Mouse (Mus musculus): ENCODE results near the gene Enkd1. TPM values are rescaled to one million over a fixed set of nuclear protein-coding genes. Genes with fewer than 3 reads are reported as not detected.

The Enkd1 gene
- total RNA-seq (2021), result under 1 TPM; 0.47 to 0.69 TPM
- long read RNA-seq, experiment 1, result 0 reads
- long read RNA-seq, experiment 2, partial matches to known transcripts, result 0 of 1 reads
- long read RNA-seq, experiment 2, other reads (novel, unspliced or antisense), result 1 of 1 reads

GRCm38 (mm10) chr8:105707498-105708403, at the start of gene Enkd1, which contains the start of gene 4933405L10Rik:
Enkd1 (minus strand) TSS chr8:105708210.
4933405L10Rik (plus strand) TSS chr8:105707655.
- DNase-seq, result peak; percentile 83
- Histone ChIP-seq H3K27ac (peak within 1 kb of the TSS; percentile 2; the same call in 1 of the 2 replicates), H3K4me3 (peak within 1 kb of the TSS; percentile 85)
- TF ChIP-seq CTCF (IDR thresholded peaks at IDR 0.05), result no peak
- intact Hi-C loops (cut with DNase I), result no loop called here

DNA sequence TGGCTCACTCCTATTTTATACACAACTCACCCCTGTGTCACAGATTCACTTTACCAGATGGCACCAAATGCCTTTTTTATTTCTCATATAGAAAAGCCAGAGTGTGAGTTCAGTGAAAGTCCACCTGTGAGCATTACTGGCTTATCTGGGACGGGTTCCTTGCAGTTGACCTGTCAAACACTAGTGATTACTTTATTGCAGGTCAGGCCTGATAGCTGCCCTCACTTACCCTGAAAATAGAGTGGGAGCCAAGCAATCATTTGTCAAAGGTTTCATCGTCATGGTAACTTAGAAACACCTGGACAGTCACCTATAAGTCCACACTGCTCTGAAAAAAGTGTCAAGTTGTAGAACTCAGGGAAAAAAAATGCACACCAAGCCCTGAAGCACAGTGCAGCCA, 46.7 kb upstream of the Enkd1 start:
- H3K27ac ChIP-seq, result no peak overlapping the region
- TF ChIP-seq CTCF (IDR thresholded peaks at IDR 0.05), result no peak
- H3K4me3 ChIP-seq, result no peak overlapping the region
- intact Hi-C loops (cut with DNase I), result no loop called here
- no peak for DNase-seq

GRCm38 (mm10) chr8:105753916-105754315, 45.9 kb upstream of the Enkd1 start:
- intact Hi-C loops (cut with DNase I), result no loop called here
- DNase-seq, result no peak
- no peak overlapping the region for H3K4me3 ChIP-seq
- no peak overlapping the region for H3K27ac ChIP-seq
- TF ChIP-seq CTCF (IDR thresholded peaks at IDR 0.05), result no peak

- intact Hi-C loops (cut with DNase I), result no loop called here
- DNase-seq, result peak; percentile 64
- H3K4me3 ChIP-seq, result peak overlapping the region; percentile 31
- TF ChIP-seq CTCF (IDR thresholded peaks at IDR 0.05), result no peak
- H3K27ac ChIP-seq, result peak overlapping the region; percentile 33
Measured at GRCm38 (mm10) chr8:105750606-105751005, 42.6 kb upstream of the Enkd1 start.

GRCm38 (mm10) chr8:105743301-105743700, 35.3 kb upstream of the Enkd1 start:
- no peak for DNase-seq
- no peak for TF ChIP-seq CTCF (IDR thresholded peaks at IDR 0.05)
- Histone ChIP-seq H3K27ac (peak overlapping the region; percentile 90), H3K4me3 (peak overlapping the region; percentile 41)
- intact Hi-C loops (cut with DNase I), result no loop called here

GRCm38 (mm10) chr8:105739216-105739615, 31.2 kb upstream of the Enkd1 start:
- no peak for TF ChIP-seq CTCF (IDR thresholded peaks at IDR 0.05)
- H3K4me3 ChIP-seq, result no peak overlapping the region
- peak overlapping the region; percentile 76 for H3K27ac ChIP-seq
- intact Hi-C loops (cut with DNase I), result no loop called here
- DNase-seq, result peak; percentile 67

DNA sequence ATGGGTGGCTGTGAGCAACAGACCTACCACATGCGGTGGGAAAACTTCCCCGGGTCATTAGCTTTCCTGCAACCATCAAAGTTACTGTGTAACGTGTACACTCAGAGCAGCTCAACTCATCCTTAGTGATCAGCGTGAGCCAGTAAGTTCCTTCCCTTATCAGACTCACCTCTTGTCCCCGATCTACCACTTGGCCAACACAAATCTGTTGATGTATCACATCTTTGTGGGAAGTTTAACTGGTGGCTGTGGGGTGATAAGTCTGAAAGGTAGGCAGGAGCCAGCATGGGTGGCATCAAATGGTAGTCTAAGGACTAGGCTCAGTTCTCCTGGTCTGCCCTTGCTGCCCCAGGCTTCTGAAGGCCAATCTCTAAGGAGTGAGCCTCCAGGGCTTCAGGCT, 24.2 kb upstream of the Enkd1 start:
- intact Hi-C loops (cut with DNase I), result no loop called here
- no peak for DNase-seq
- Histone ChIP-seq H3K4me3 (no peak overlapping the region), H3K27ac (no peak overlapping the region)
- no peak for TF ChIP-seq CTCF (IDR thresholded peaks at IDR 0.05)

GRCm38 (mm10) chr8:105727397-105728124, 19.6 kb upstream of the Enkd1 start:
- intact Hi-C loops (cut with DNase I), result no loop called here
- peak overlapping the region; percentile 87 for H3K27ac ChIP-seq
- peak overlapping the region; percentile 63 for H3K4me3 ChIP-seq
- no peak for TF ChIP-seq CTCF (IDR thresholded peaks at IDR 0.05)
- DNase-seq, result peak; percentile 53

DNA sequence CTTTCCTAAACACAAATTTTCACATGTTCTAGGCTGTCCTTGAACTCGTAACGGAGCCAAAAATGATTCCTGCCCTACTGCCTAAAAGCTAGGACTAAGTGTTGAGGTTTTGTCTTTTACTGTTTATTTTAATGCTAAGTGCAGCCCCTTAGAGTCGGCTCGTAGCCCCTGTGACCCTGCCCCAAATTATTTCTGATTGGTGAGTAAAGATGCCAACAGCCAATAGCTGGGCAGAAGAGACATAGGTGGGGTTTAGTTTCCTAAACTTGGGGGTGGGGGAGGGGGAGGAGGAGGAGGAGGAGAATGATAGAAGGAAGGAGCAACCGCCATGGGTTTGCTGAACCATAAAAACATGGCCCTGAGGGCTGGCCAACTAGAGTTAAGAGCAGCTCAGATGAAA, 17.7 kb upstream of the Enkd1 start:
- TF ChIP-seq CTCF (IDR thresholded peaks at IDR 0.05), result no peak
- intact Hi-C loops (cut with DNase I), result no loop called here
- no peak for DNase-seq
- Histone ChIP-seq H3K27ac (no peak overlapping the region), H3K4me3 (no peak overlapping the region)

DNA sequence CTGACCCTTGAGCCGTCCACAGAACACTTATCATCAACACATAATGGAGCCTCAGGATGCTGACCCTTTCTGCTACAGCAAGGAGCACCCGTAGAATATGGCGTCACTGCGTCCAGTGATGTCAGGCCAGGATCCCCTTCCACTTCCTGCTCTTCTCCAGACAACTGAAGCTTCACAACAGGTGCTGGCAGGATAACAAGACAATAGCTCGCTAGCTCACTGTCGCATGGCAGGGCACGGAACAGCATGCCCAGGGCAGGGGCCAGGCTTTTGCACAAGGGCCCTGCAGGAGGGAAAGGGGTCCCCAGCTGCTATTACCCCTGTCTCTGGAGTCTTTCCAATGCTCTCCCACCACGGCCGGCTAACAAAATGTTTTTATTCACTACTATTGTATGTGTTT, 14.9 kb upstream of the Enkd1 start:
- TF ChIP-seq CTCF (IDR thresholded peaks at IDR 0.05), result no peak
- DNase-seq, result no peak
- Histone ChIP-seq H3K27ac (no peak overlapping the region), H3K4me3 (no peak overlapping the region)
- intact Hi-C loops (cut with DNase I), result no loop called here

- intact Hi-C loops (cut with DNase I), result no loop called here
- DNase-seq, result no peak
- Histone ChIP-seq H3K27ac (peak overlapping the region; percentile 58; the same call in 1 of the 2 replicates), H3K4me3 (no peak overlapping the region)
- TF ChIP-seq CTCF (IDR thresholded peaks at IDR 0.05), result no peak
Measured at GRCm38 (mm10) chr8:105719637-105720036, 11.6 kb upstream of the Enkd1 start.

- TF ChIP-seq CTCF (IDR thresholded peaks at IDR 0.05), result no peak
- intact Hi-C loops (cut with DNase I), result no loop called here
- Histone ChIP-seq H3K4me3 (no peak overlapping the region), H3K27ac (no peak overlapping the region)
- no peak for DNase-seq
Measured at GRCm38 (mm10) chr8:105716302-105716945, 8.4 kb upstream of the Enkd1 start.
